Mouse (Mus musculus): Measurements from ENCODE around the gene Pkhd1. TPM values are rescaled to one million over a fixed set of nuclear protein-coding genes. Genes with fewer than 3 reads are reported as not detected.

The Pkhd1 gene
- total RNA-seq, 4 experiments from 2014 or later = 0.03 to 0.15 (median 0.05) TPM

Other genes with a start within 250 kb of the Pkhd1 start
- not detected for gene Il17a, start 112.8 kb upstream of the Pkhd1 start, total RNA-seq (2022)
- not detected for gene Il17f, start 172.6 kb upstream of the Pkhd1 start, total RNA-seq (2022)
- gene Mcm3, start 202.2 kb upstream of the Pkhd1 start, total RNA-seq (2022) = 10 to 100 TPM; 12.9 to 19.4 (median 15.7) TPM

Measured in adrenal gland, adult 8-10 months (tissue).